Mouse (Mus musculus) kidney, embryonic 16.5 days (tissue): ENCODE results near the gene Zfp62. TPM values are rescaled to one million over a fixed set of nuclear protein-coding genes. Genes with fewer than 3 reads are reported as not detected.

Experiments used
- ATAC-seq: fragments of 200-750 bp; cut with Nextera tagmentation; 2 replicates; pipeline ENCODE4 v1.8.0; 2017; ENCODE audit warnings: moderate TSS enrichment; ENCODE audit not compliant: low FRiP score, low TSS enrichment
- H3K27ac ChIP-seq: fragments of 300-500 bp; sonication (generic); 2 replicates; pipeline ENCODE4 v1.5.1; 2014; ENCODE audit warnings: low read length
- H3K27me3 ChIP-seq: fragments of 300-500 bp; sonication (generic); 2 replicates; pipeline ENCODE4 v1.6.1; 2014; ENCODE audit warnings: low read length, control low read depth, mixed read lengths; ENCODE audit not compliant: insufficient read depth
- H3K36me3 ChIP-seq: fragments of 300-500 bp; sonication (generic); 2 replicates; pipeline ENCODE4 v1.6.1; 2014; ENCODE audit warnings: low read length, control low read depth, mixed read lengths; ENCODE audit not compliant: insufficient read depth
- H3K4me1 ChIP-seq: fragments of 300-500 bp; sonication (generic); 2 replicates; pipeline ENCODE4 v1.6.1; 2014; ENCODE audit warnings: low read length, control low read depth, mixed read lengths; ENCODE audit not compliant: insufficient read depth
- H3K4me2 ChIP-seq: fragments of 300-500 bp; sonication (generic); replicated peaks from 2 replicates; pipeline ENCODE4 v1.6.1; 2014; ENCODE audit warnings: low read depth, low read length
- H3K4me3 ChIP-seq: fragments of 300-500 bp; sonication (generic); 2 replicates; pipeline ENCODE4 v1.5.1; 2014; ENCODE audit warnings: mild to moderate bottlenecking, low read length
- H3K9ac ChIP-seq: fragments of 300-500 bp; sonication (generic); replicated peaks from 2 replicates; pipeline ENCODE4 v1.6.1; 2014; ENCODE audit warnings: low read length
- H3K9me3 ChIP-seq: fragments of 300-500 bp; sonication (generic); 2 replicates; pipeline ENCODE4 v1.6.1; 2016; ENCODE audit warnings: low read length, control low read depth
- WGBS: fragments of 180-500 bp; shearing (Covaris S2); extraction: QIAGEN DNeasy Blood & Tissue Kit; methylation state at CpG from one replicate; pipeline ENCODE4 v1.1.7; 2014; 5-methylcytosine and 5-hydroxymethylcytosine counted together
- polyA plus RNA-seq: library from polyadenylated mRNA; unstranded; fragments of >200 nt; fragmentation: Nextera tagmentation; extraction: Ambion mirVana; gene quantifications from 2 replicates; pipeline ENCODE4 v1.2.1, GENCODE M21; 2015

Gene Zfp62
- polyA plus RNA-seq, 1 experiment from 2014 or later: 46.3 TPM

GRCm38 (mm10) chr11:49264622-49265021 is 61.5 kb downstream of the Zfp62 start:
- Histone ChIP-seq H3K9me3 (no peaks in the 10 kb centered on the region), H3K36me3 (peaks cover 31% of the 10 kb centered on the region), H3K9ac (no peak overlapping the region), H3K27me3 (no peaks in the 10 kb centered on the region), H3K4me2 (no peak overlapping the region), H3K4me3 (no peak overlapping the region), H3K27ac (no peak overlapping the region), H3K4me1 (0 out of 2 replicates have a peak, but pooled peaks cover 6% of the 10 kb centered on the region)
- no peak for ATAC-seq
- 71% methylated on average over 11 of the region's 11 CpGs for WGBS

GRCm38 (mm10) chr11:49265101-49265500 is 62.0 kb downstream of the Zfp62 start:
- Histone ChIP-seq H3K9me3 (no peaks in the 10 kb centered on the region), H3K9ac (no peak overlapping the region), H3K4me2 (no peak overlapping the region), H3K36me3 (peaks cover 31% of the 10 kb centered on the region), H3K4me3 (no peak overlapping the region), H3K4me1 (0 out of 2 replicates have a peak, but pooled peaks cover 6% of the 10 kb centered on the region), H3K27me3 (no peaks in the 10 kb centered on the region), H3K27ac (no peak overlapping the region)
- WGBS: 87% methylated on average over 8 of the region's 8 CpGs
- ATAC-seq: no peak

- Histone ChIP-seq H3K9ac (no peak overlapping the region), H3K36me3 (peaks cover 19% of the 10 kb centered on the region), H3K4me3 (no peak overlapping the region), H3K27me3 (no peaks in the 10 kb centered on the region), H3K9me3 (no peaks in the 10 kb centered on the region), H3K27ac (peak overlapping the region; percentile 65), H3K4me2 (no peak overlapping the region), H3K4me1 (0 out of 2 replicates have a peak, but pooled peaks cover 6% of the 10 kb centered on the region)
- peak; percentile 58 for ATAC-seq
- 67% methylated on average over 6 of the region's 6 CpGs for WGBS
Measured at GRCm38 (mm10) chr11:49266671-49267070, 63.6 kb downstream of the Zfp62 start.

GRCm38 (mm10) chr11:49267316-49267715 is 64.2 kb downstream of the Zfp62 start:
- no peak for ATAC-seq
- peak overlapping the region; percentile 65 for H3K27ac ChIP-seq
- WGBS: 79% methylated on average over 10 of the region's 10 CpGs

GRCm38 (mm10) chr11:49267970-49268579 is 65.0 kb downstream of the Zfp62 start:
- H3K27ac ChIP-seq: peak overlapping the region; percentile 65; the same call in 1 of the 2 replicates
- ATAC-seq: no peak
- 66% methylated on average over 15 of the region's 15 CpGs for WGBS

More at GRCm38 (mm10) chr11:49267316-49267715, 64.2 kb downstream of the Zfp62 start:
- Histone ChIP-seq H3K4me1 (0 out of 2 replicates have a peak, but pooled peaks cover 6% of the 10 kb centered on the region), H3K27me3 (no peaks in the 10 kb centered on the region), H3K4me2 (no peak overlapping the region), H3K36me3 (peaks cover 14% of the 10 kb centered on the region), H3K9ac (no peak overlapping the region), H3K9me3 (no peaks in the 10 kb centered on the region), H3K4me3 (no peak overlapping the region)

More at GRCm38 (mm10) chr11:49267970-49268579, 65.0 kb downstream of the Zfp62 start:
- H3K4me3 ChIP-seq: no peak overlapping the region
- H3K9me3 ChIP-seq: no peaks in the 10 kb centered on the region
- H3K4me1 ChIP-seq: 0 out of 2 replicates have a peak, but pooled peaks cover 6% of the 10 kb centered on the region
- no peak overlapping the region for H3K4me2 ChIP-seq
- no peaks in the 10 kb centered on the region for H3K27me3 ChIP-seq
- H3K9ac ChIP-seq: no peak overlapping the region
- H3K36me3 ChIP-seq: peaks cover 14% of the 10 kb centered on the region

Other genes starting within 250 kb of the Zfp62 start
- gene Olfr56, start 224.4 kb upstream of the Zfp62 start, polyA plus RNA-seq: 0.08 TPM in 1 of 2 replicates, not detected in the other
- 0.54 and 0.76 TPM in 2 replicates for gene 9930111J21Rik1, start 223.9 kb upstream of the Zfp62 start, polyA plus RNA-seq
- 0.03 TPM in 1 of 2 replicates, not detected in the other for gene Gm12185, start 211.1 kb upstream of the Zfp62 start, polyA plus RNA-seq
- 0.49 and 0.50 TPM in 2 replicates for gene Tgtp1, start 209.1 kb upstream of the Zfp62 start, polyA plus RNA-seq
- gene 9930111J21Rik2, start 152.1 kb upstream of the Zfp62 start, polyA plus RNA-seq: 0.60 and 0.98 TPM in 2 replicates
- gene Tgtp2, start 139.1 kb upstream of the Zfp62 start, polyA plus RNA-seq: 0.24 and 0.42 TPM in 2 replicates
- gene Ifi47, start 126.7 kb upstream of the Zfp62 start, polyA plus RNA-seq: 2.1 and 2.6 TPM in 2 replicates
- gene Olfr1396, start 88.4 kb upstream of the Zfp62 start, polyA plus RNA-seq: 0.12 TPM in 1 of 2 replicates, not detected in the other
- not detected in 2 replicates for gene Olfr1395, start 61.0 kb upstream of the Zfp62 start, polyA plus RNA-seq
- not detected in 2 replicates for gene Olfr1394, start 48.9 kb upstream of the Zfp62 start, polyA plus RNA-seq
- 4.4 and 4.6 TPM in 2 replicates for gene Btnl9, start 16.1 kb upstream of the Zfp62 start, polyA plus RNA-seq
- 88.9 and 91.9 TPM in 2 replicates for gene Mgat1, start 40.9 kb downstream of the Zfp62 start, polyA plus RNA-seq
- gene Olfr1393, start 75.0 kb downstream of the Zfp62 start, polyA plus RNA-seq: not detected in 2 replicates
- gene Olfr1392, start 82.0 kb downstream of the Zfp62 start, polyA plus RNA-seq: not detected in 2 replicates
- not detected in 2 replicates for gene Olfr10, start 101.4 kb downstream of the Zfp62 start, polyA plus RNA-seq
- gene Olfr1391, start 119.5 kb downstream of the Zfp62 start, polyA plus RNA-seq: not detected in 2 replicates
- gene Olfr1390, start 131.9 kb downstream of the Zfp62 start, polyA plus RNA-seq: not detected in 2 replicates
- not detected in 2 replicates for gene Olfr1389, start 219.8 kb downstream of the Zfp62 start, polyA plus RNA-seq
- gene Olfr1388, start 233.3 kb downstream of the Zfp62 start, polyA plus RNA-seq: 0.05 TPM in 1 of 2 replicates, not detected in the other